Mouse (Mus musculus): Measurements from ENCODE around the gene Pigz.
A peak's percentile ranks its signal among the peaks of the same experiment; 100 is the strongest.
"Not testable (repeated sequence)": the region's sequence is repeated elsewhere in the genome, so short reads cannot be mapped to it uniquely, and the experiment has no call there.

Gene Pigz

GRCm38 (mm10) chr16:31932255-31932654 is 1.4 kb upstream of the Pigz start:
- no peak for DNase-seq

GRCm38 (mm10) chr16:31932840-31933697 is 582 bp upstream of the Pigz start:
- peak; percentile 96 for DNase-seq

- DNase-seq = no peak
These were observed 929 bp downstream of the Pigz start for GRCm38 (mm10) chr16:31934550-31935010.

GRCm38 (mm10) chr16:31935091-31935979 is 1.7 kb downstream of the Pigz start:
- peak; percentile 49 for DNase-seq

GRCm38 (mm10) chr16:31936568-31936967 is 2.9 kb downstream of the Pigz start:
- DNase-seq = no peak

- no peak for DNase-seq
These were observed 5.2 kb downstream of the Pigz start for GRCm38 (mm10) chr16:31938856-31939255.

GRCm38 (mm10) chr16:31940586-31940985 is 6.9 kb downstream of the Pigz start:
- no peak for DNase-seq

GRCm38 (mm10) chr16:31943980-31944379 is 10.3 kb downstream of the Pigz start:
- DNase-seq = peak; percentile 89

GRCm38 (mm10) chr16:31944698-31945255 is 11.1 kb downstream of the Pigz start:
- no peak for DNase-seq

GRCm38 (mm10) chr16:31945372-31945771 is 11.7 kb downstream of the Pigz start:
- no peak for DNase-seq

GRCm38 (mm10) chr16:31945986-31946385 is 12.3 kb downstream of the Pigz start:
- not testable (repeated sequence) for DNase-seq

- no peak for DNase-seq
These were observed 13.7 kb downstream of the Pigz start for GRCm38 (mm10) chr16:31947333-31947732.

- no peak for DNase-seq
These were observed 14.3 kb downstream of the Pigz start for GRCm38 (mm10) chr16:31947901-31948316.

- peak; percentile 97 for DNase-seq
These were observed 14.7 kb downstream of the Pigz start, which contains the start of the genes 0610012G03Rik and Ncbp2 for GRCm38 (mm10) chr16:31948345-31948774. Gene 0610012G03Rik, minus strand, starts transcription at chr16:31948494. Gene Ncbp2, plus strand, starts transcription at chr16:31948513.

GRCm38 (mm10) chr16:31963224-31963623 is 29.6 kb downstream of the Pigz start:
- no peak for DNase-seq

- DNase-seq = no peak
These were observed 41.6 kb downstream of the Pigz start for GRCm38 (mm10) chr16:31975258-31975657.

- DNase-seq = no peak
These were observed 45.9 kb downstream of the Pigz start for GRCm38 (mm10) chr16:31979501-31979900.

- DNase-seq = no peak
These were observed 47.3 kb downstream of the Pigz start for GRCm38 (mm10) chr16:31980946-31981345.

- no peak for DNase-seq
These were observed 58.4 kb downstream of the Pigz start for GRCm38 (mm10) chr16:31992039-31992438.

- no peak for DNase-seq
These were observed 59.5 kb downstream of the Pigz start for GRCm38 (mm10) chr16:31993195-31993594.

GRCm38 (mm10) chr16:31993946-31994345 is 60.3 kb downstream of the Pigz start:
- no peak for DNase-seq
